Mouse (Mus musculus) CD8-positive naive resting alpha-beta T cell, adult 2 months (primary cell): ENCODE results near the gene Tulp4.
"Not testable (repeated sequence)": the region's sequence is repeated elsewhere in the genome, so short reads cannot be mapped to it uniquely, and the experiment has no call there.

Experiments
- DNase-seq, 2 experiments: peaks; one replicate each; pipeline ENCODE4 v3.0.0; 2022; ENCODE audit warnings: low read depth in 2 of 2, low spot score in 2 of 2

Gene Tulp4

DNA sequence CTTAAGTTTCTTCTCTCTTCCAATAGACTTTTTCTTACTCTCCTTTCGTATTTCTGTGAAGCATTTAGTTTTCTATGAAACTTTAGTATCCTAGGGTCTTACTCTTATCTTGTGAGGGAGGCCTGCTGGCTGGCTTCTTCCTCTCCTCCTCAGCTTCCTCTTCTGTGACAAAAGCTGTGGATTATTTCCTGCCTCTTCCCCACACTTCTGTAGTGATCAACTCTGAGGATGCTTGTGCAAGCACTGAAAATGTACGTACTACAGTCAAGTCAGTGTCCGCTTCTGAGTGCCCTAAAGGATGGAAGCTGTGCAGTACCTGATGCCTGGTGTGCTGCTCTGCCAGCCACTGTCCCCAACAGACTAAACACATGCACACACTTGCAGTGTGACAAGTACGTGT is 80.4 kb downstream of the Tulp4 start:
- DNase-seq = no peak

DNA sequence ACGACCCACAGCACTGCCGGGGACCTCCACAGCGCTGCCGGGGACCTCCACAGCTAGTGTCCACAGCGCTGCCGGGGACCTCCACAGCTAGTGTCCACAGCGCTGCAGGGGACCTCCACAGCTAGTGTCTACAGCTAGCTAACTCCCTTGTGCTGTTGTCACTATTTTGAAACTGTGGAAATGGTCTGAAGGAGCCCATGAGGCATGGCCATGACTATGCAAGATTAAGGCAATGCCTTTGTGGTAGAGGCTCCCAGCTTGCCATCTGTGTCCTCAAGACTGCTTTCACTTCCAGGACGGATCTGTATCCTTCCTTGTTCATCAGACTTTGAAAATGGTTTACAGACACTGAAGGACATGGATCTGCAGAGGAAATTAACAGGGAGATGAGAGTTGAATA is 80.9 kb downstream of the Tulp4 start:
- DNase-seq = no peak

- no peak for DNase-seq
These were observed 83.0 kb downstream of the Tulp4 start for GRCm38 (mm10) chr17:6189207-6189606.

GRCm38 (mm10) chr17:6192275-6192674 is 86.0 kb downstream of the Tulp4 start:
- DNase-seq = no peak

GRCm38 (mm10) chr17:6195390-6195789 is 89.2 kb downstream of the Tulp4 start:
- DNase-seq = no peak

DNA sequence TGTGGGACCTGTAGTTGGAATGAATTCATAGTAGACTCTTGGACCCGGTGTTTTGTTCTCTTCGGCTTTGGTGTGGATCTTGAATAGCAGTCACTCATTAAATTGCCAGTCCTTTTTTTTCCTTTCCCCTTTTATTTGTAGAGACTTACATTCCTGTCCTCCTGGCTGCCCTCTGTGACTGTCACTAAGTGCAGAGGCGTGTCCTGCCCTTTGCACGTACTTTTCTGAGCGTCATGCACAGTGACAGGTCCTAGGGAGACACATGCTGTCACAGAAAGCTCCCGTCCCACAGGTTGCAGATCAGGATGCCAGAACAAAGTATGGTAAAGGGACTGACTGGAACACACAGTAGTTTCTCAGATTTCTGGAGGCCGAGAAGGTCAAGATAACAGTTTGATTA is 91.3 kb downstream of the Tulp4 start:
- DNase-seq = no peak

DNA sequence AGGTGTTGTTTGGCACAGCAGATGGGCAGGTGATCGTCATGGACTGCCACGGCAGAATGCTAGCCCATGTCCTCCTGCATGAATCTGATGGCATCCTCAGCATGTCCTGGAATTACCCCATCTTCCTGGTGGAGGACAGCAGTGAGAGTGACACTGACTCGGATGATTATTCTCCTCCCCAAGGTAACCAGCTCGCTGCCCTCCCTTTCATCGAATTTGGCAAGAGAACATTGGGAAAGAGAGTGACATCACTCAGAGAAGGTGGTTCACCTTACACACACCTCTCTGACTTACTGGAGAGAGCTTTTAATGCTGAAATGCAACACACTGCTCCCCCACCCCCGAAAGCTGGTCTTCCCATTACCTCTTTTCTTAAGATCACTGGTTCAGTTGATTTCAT is 92.4 kb downstream of the Tulp4 start:
- no peak for DNase-seq

DNA sequence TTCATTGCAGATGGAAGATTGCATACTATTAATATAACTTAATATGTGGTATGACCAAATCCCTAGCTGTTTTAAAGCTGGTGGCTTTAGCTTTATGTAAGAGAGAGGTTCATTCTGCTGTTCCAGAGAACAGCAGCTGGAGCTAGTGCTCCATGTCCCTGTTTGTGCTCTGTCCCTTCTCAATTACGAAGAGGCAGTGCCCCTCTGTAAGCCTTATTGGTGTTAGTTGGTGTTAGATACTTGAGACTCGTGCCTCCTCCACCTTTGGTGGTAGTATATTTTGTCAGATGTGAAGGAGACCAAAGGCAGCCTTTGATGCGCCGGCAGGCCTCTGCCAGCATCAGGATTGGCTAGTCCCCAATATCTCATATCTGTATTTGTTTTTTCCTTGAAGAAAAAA is 92.9 kb downstream of the Tulp4 start:
- no peak for DNase-seq

GRCm38 (mm10) chr17:6201522-6202250 is 95.4 kb downstream of the Tulp4 start:
- DNase-seq = no peak

DNA sequence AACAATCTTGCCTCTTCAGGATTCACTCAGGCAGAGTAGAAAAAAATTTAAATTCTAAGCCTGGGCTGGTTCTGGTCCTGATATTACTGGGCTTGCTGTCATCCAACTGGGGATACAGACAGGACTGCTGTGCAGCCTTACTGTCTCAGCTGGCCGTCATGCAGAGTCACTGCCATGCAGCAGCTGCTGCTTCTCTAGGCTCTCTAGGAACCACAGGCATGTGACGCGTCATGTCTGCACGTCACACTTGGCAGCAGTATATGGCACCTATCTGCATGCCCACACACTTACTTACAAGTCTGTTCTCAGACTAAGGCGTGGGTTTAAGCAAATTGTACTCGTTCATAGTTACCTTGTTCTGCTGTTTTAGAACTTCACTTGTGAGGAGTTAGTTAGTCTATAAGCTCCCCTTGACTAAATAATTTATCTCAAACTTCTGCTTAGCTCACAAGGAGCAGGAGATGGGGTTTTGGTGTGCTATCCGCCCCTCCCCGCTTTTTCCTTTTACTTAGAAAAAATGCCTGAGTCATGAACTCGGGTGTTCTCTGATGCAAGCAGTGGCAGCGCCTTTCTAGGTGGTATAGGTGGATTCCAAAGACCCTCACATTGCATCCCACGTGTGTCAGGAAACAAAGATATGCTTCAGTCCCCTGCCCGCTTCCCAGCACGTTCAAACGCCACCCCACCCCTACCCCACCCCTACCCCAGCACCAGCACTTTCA is 96.3 kb downstream of the Tulp4 start:
- DNase-seq = no peak

GRCm38 (mm10) chr17:6203126-6203525 is 96.9 kb downstream of the Tulp4 start:
- DNase-seq = no peak

- no peak for DNase-seq
These were observed 97.6 kb downstream of the Tulp4 start for GRCm38 (mm10) chr17:6203795-6204194.

DNA sequence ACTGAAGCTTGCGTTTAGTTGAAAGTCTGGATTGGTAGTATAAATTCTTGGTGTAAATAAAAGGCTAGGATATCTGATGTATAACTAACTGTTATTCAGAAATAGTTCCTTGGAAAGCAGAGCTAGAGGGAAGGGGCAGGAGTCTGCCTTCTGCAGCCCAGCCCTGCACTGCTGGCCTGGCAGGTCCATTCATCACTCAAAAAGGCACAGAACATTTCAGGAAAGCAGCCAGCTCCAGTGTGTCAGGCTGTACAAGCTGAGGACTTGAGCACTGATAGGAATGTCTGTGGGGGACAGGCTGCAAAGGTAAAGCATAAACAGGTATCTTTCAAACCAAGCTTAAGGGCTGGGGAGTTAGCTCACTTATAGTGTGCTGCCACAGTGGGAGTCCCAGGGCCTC is 105.5 kb downstream of the Tulp4 start:
- no peak for DNase-seq

DNA sequence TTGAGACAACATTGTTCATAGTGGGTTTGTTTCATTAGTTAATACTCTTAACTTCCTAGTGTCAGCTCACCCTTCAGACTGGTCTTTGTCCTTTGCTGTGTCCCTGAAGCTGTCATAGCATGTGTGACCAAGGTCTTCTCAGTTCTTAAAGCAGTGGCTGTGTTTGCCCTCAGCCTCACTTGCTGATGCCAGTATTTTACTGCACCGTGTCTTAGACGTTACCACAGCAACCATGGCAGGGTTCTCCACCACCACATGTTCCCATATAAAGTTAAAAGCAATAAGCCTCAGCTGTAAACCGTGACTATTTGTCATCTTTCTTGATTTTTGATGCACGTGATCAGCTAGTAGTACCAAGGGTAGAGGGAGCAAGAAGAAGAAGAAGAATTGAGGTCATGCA is 109.4 kb downstream of the Tulp4 start:
- DNase-seq = no peak

GRCm38 (mm10) chr17:6216514-6216913 is 110.3 kb downstream of the Tulp4 start:
- no peak for DNase-seq

DNA sequence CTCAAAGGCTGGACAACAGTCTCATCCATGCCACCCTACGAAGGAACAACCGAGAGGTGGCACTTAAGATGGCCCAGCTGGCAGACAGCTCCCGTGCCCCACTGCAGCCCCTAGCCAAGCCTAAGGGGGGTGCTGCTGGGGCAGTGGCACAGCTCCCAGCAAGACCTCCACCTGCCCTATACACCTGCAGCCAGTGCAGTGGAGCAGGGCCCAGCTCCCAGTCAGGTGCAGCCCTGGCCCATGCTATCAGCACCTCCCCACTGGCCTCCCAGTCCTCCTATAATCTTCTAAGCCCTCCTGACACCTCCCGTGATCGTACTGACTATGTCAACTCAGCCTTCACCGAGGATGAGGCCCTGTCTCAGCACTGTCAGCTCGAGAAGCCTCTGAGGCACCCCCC is 126.4 kb downstream of the Tulp4 start:
- not testable (repeated sequence) for DNase-seq

- not testable (repeated sequence) for DNase-seq
These were observed 145.1 kb downstream of the Tulp4 start for GRCm38 (mm10) chr17:6251298-6251697.

DNA sequence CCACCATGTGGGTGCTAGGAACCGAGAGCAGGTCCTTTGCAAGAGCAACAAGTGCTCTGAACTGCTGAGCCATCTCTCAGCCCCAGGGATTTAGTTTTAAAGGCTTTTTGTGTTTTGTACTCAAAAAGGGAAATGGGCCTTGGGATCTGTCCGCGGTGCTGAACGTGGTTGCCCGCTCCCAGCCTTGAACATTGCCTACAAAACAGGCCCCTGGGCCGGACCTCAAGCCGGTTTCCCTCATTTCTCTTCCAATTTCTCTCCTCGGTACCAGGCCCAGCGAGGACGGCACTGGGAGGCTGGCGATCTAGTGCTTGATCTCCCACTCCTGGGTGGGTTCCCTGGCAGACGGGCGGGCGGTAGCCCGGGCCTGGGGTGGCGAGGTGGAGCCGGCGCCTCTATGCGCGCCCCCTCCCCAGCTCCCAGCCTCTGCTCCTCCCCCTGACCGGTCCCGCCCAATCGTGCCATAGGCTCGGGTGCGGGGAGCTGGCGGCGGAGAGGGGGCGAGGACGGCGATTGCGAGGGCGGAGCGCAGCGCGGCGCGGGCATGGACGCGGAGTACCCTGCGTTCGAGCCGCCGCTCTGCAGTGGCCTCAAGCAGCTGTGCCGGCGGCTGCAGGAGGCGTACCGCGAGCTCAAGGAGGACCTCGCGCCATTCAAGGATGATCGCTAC is 150.3 kb downstream of the Tulp4 start, which contains the start of gene Tmem181a:
Gene Tmem181a (plus strand): TSS at position 461 of the 670 bp plus-strand sequence.
- DNase-seq = not testable (repeated sequence)

DNA sequence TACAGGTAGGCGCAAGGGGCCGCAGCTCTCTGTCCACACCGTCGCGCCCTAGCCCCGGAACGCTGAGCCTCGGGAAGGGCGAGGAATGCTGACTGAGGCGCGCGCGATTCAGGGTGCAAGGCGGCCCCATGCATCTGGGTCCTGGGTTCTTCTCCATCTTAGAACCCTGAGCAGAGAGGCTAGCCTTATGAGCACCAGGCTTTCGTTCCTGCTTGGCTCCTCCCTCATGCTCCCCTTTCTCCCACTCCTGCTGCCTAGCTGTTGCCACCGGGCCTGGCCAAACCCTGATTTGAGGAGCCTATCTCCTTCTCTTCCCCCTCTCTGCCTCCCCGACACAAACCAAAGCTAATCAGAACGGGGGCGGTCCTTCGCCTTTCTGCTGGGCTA is 150.8 kb downstream of the Tulp4 start:
- DNase-seq = not testable (repeated sequence)

GRCm38 (mm10) chr17:6269876-6270831 is 163.9 kb downstream of the Tulp4 start:
- DNase-seq = not testable (repeated sequence)

DNA sequence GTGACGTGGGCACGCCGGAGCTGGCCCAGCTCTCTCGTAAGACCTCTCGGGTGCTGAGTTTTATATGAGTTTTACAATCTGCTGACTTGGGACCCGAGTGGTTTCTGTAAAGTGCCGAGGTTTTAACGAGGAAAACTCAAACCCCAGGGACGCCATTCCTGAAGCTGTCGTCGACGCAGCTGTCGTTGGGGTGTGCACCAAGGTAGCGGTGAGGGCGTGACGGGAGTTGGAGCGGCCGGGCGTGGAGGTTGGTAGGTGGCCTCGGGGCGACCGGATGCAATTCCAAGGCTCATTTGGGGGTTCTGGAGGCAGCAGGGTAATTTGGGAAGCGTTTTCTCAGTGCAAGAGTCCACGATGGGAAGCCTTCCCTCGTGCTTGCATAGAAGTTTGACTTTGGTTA is 164.6 kb downstream of the Tulp4 start:
- DNase-seq = not testable (repeated sequence)
